Mouse (Mus musculus) adipocyte (in vitro differentiated cells): ENCODE measurements around the gene Schip1.
A peak's percentile ranks its signal among the peaks of the same experiment; 100 is the strongest.

ENCODE experiments used
- DNase-seq: peaks from one replicate; pipeline ENCODE4 v3.0.0-alpha.2; 2016; ENCODE audit warnings: low spot score

Schip1 gene

DNA sequence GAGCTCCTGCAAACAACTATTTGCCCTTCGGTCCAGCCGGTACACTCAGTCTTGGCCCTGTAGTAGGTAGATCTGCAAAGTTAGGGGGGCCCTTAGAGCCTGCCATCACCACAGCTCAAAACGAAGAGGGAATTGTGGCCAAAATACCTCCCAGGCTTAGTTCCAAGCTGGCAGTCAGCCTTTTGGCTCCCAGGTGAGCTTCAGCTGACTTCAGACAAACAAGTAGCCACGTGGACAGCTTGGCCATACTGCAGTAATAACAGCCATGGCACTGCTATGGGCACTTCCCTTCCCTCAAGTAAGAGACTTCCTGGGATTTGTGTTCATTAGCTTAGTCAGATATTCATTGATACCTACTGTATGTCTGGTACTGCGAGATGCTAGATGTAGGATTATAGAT is 495.5 kb downstream of the Schip1 start:
- DNase-seq: no peak

DNA sequence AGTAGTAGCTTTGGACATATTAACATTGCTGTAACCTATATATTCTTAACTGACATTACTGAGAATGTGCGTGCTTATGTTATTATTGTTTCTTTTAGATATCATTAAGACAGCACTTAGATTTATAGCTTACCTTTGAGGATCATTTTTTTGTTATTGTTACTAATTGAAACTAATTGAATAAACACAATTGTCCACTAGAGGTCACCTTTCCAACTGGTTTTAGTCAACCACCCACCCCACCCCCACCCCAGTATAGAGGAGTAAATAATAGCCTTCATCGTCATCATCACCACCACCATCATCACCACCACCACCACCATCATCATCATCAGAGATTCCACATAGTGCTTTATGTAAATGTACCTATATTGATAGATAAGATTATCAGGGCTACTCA is 498.2 kb downstream of the Schip1 start:
- no peak for DNase-seq

DNA sequence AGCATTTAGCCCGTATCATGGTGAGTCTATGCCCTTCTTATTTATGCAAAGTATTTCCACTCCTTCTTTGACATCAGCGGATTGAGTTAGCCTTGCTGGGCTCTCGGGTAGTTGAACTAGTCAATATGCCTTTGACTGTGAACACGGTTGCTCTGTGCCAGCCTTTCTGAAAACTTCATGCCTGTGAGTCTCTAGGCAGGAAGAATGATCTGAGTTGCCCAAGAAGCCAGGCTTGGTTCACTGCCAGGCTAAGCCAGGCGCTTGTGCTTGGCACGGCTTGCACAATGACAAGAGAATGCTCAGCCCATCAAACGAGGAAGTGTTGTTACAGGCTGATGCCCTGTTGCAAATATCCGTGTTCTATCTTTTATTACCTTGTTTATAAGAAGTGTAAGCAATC is 499.3 kb downstream of the Schip1 start:
- peak; percentile 89 for DNase-seq

DNA sequence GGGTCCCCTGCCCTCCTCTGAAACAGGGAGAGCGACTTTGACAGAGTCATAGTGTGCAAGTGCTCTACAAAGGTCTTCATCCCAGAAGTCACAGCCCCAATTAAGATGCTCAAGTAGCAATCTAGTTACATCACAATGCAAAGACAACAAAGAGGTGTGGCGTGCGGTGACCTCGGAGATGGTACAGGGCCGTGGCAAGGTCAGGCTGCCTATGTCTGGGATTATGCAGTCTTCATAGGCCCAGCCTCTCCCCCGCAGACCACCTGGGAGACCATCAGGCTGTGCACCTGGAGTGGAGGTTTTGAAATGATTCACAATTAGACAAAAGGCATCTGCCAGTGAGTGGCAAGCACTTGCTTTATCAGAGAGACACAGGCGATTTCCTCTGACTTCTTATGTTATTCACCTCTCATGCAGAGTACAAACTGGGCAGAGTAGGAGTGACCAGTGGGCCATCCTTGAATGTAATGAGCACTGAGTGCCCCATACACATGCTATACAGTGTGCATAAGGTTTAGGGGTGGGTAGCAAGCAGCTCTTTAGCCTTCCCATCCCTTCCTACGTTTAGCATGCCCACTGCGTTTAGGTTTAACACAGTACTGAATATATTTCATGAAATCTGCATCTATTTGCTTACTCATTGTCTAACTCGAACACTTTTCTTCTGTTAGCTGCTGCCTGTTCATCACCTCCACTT is 500.5 kb downstream of the Schip1 start:
- no peak for DNase-seq

DNA sequence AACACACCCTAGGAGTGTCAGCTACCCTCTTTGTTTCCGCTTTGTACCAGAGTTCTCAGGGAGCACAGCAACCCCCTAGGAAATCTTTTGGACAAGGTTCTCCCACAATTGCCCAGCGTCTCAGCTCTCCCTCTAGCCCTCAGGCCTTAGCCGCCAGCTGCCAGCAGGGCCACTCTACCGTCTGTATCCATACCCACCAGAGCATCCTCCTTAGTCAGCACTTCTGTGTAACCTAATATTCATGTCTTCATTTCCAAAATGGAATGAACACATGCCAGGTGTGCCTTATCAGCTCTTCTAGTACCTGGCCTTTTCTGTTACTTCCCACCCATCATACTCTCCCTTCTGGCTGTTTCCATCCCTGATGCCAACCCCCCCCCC is 501.1 kb downstream of the Schip1 start:
- no peak for DNase-seq

DNA sequence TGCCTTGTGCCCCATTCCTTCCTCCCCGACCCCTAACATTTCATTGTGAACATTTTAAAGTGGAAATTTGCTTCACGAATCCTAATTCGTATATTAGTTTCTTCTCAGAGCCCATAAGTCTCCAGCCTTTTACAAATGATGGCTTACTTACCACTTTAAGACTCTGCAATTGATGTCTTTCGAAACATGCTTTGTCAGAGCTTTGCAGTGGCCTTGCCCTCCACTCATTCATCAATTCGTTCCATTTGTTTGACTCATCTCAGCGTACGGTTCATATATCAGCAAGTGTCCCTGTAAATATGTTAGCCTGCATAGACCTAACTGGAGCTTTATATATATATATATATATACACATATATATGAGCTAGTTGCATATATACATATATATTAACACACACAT is 503.0 kb downstream of the Schip1 start:
- no peak for DNase-seq

DNA sequence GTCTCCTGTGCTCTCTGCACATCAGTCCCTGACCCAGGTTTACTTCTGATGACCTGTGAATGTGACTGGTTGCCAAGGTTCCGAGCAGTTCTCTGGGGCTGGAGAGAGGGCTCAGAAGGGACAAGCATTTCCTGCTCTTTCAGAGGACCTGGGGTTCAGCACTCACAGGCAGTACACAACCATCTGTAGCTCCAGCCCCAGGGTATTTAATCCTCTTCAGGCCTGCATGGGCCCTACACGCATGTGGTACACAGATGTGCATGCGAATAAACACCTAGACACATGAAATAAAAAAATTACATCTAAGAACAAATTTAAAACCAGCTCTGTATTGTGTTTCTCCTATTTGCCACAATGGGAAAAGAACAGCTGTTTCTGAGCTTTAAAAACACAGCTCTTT is 503.5 kb downstream of the Schip1 start:
- no peak for DNase-seq

DNA sequence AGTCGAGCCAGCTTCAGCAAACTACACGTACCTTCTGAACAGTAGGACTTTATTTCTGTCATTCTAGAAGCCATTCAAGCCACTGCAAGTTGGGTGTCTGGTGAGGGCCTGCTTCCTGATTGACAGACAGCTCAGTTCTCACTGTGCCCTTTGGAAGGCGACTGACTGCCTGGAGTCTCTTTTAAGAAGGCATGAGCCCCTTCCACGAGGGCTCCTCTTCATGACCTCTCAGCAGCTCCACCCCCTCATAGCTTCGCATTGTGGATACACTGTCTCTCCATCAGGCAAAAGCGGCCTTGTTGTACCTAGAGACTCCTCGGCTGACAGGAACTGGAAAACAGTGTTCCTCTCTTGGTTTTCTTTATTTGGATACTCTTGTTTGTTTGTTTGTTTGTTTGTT is 504.1 kb downstream of the Schip1 start:
- DNase-seq: no peak

DNA sequence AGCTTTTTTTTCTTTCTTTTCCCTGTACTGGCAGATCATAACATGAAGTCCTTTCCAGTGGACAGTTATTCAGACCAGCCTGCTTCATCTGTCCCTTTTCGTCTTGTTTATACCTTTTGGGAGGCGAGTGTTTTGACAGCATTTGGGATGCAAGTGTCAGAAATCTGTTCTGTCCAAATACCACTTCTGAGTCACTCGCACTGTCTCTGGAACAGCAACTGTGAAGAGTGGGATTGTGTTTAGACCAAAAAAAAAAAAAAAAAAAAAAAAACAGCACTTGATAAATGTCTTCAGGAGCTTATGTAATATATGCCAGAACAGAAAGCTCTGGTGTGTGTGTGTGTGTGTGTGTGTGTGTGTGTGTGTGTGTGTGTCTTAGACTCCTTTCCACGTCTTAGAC is 505.7 kb downstream of the Schip1 start:
- no peak for DNase-seq

DNA sequence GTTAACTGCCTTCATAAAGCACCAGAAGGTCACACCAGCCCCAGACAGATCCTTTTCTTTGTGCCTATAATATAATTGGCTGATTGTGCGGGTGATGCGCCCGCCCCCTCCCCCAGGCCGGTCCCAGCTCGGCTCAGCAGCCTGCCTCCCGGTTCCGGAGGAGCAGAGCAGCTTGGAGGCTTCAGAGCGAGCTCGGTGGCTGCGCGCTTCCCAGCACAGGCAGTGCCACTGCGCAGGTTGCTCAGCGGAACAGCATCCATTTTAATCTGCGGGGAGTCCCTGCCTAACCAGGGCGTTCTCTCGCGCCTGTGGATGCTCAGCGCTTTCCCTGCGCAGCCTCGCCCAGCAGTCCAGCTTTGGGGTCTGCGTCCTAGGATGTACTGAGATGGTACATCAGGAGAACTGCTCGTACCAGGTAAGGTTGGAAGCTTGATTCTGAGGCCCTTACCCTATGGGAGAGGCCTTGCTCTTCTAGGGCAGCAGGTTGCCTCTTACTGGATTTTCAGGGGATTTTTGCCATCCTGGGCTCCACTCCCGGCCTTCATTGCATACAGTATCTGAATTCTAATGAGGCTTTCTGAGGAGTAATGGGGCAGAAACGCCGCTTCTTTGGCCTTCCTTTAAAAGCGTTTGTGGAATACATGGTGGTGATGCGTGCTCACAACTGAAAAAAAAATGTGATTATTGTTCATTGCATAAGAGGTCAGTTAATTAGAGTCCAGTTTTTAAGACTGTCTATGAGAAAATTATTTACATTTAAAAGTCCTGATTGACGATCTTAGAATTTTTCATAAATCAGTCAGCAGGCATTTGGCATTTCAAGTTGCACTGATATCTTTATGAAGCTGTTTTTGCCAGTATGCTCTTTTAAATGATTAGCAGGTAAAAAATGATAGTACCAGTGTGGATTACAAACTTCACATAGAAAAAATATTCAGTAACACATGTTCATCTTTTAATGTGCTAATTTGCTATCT is 507.9 kb downstream of the Schip1 start:
- no peak for DNase-seq

DNA sequence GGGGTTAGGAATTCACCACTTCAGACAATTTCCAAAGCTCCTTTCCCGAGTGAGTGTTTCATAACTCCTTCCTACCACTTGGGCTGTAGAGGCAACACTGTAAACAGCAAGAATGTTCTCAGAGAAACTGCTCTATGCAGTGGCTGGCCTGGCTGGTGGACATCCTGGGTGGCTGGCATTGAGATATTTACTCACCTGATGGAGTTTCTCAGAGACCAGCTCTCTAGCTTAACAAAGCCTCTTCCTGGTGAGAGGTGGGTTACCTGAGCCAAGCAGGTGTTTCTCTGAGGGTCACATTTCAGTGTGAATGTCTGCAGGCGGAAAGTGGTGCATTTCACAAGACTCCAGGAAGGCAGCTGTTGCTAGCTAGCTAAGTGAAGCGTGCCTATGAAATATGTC is 508.6 kb downstream of the Schip1 start:
- DNase-seq: no peak

DNA sequence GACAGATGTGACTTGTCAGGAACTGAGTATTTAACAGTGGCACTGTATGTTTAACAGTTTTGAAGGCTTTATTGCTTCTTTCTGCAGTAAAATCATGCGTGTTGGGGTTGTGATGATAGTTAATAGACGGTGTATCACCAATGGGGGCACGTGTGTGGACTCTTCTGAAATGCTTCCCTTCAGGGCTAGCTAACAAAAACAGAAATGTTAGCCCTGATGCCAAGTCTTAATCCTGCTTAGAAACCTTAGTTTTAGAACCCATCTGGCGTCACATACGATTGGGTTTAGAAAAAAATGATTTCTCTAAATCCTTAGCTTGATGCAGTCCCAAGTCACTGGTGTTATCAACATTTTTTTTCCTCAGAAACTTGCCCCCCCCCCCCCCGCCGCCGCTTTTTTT is 509.5 kb downstream of the Schip1 start:
- DNase-seq: no peak

DNA sequence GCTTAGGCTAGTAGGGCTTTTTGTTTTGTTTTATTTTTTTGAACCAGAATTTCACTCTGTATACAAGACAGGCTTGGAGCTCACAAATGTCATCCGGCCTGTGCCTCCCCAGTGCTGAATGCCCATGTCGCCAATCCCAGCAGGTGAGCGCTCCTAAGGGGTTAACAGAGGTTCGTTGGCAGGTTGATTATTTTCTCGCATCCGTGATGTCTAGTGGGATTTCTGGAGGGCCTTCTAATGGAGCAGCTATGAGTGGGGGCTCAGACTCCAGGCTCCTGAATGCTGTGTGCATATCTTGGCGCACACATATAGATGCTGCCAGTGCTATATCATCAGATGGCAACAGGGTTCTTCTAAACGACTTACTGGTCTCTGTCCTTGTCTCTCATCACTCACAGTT is 510.0 kb downstream of the Schip1 start:
- no peak for DNase-seq

DNA sequence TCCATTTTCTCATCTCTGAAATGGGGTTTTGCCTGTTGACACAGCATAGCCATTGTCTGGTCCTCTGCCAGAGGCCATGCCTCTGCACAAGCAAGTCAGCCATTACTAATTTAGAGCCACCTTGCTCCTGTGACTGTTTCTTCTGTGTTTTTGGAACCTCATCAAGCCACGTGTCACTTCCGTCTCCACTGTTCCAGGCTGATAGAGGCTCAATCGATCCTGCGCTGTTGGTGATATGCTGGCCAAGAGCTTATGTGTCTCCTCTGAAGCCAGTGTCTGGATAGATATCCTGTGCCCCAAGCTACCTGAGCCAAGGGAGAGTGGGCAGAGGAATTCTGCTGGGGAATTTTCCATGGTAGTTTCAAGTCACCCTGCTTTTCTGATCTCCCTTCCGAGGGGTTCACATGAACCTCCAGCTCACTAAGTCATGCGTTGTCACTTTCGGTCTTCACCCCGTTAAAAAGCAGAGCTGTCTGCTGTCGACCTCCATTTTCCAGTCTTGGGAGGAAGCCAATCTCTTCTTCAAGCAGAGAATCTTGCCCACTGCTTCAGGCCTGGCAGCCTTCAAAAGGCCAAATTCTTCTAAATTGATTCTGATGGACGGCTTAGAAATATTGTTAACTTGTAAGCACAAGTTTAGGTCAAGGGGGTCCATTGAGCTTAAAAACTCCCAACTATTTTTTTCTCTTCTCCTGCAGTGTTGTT is 511.2 kb downstream of the Schip1 start:
- no peak for DNase-seq

DNA sequence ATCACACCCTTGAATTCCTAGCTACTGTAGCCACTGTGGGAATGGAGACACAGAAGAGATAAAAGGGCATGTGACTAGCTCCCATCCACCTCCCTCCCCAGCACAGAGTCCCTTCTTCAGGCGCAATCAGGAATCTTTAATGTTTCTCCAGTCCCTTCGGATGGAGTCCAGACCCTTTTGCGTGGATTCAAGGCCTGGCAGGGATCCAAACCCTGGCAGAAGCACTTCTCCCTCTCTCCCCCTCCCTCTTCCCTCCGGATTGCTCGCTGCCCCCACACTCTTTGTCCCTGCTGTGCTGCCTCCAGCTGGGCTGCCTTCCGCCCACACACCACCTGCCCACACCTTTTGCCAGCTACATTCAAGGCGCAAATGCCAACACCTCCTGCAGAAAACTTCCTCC is 511.8 kb downstream of the Schip1 start:
- no peak for DNase-seq

DNA sequence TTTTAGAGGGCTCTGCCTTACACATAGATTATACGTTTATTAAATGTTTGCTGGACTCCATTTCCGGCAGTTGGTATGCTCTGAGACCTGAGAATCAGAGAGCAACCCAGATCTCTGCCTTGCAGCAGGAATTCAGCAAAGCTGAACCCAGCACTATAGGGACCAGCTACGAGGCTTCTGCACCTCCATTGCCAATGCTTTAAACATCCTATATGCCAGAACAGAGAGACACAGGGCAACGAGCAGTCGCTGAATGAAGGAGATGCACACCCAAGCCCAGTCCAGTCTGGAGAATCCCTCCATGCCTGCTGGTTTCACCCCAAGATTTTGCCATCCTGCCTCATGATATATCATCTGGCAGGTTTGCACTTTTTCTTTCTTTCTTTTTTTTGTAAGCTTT is 512.3 kb downstream of the Schip1 start:
- DNase-seq: no peak

DNA sequence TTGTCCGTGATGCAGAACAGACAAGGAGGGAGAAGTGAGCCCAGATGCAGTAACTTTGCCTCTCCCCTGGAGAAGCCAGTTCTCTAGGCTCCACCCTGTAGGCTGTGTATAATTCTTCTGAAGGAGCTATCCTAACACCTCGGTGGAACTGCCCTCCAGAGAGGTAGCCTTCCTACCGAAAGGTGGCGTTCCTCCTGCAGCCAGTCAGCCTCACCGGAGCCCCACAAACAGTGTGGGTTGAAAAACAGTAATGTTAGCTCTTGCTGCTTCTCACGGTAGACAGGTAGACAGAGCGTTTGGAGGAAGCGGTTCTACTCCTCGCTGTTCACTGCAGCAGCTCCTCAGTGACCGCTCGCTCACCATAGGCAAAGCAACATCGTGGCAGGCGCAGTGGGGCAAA is 517.0 kb downstream of the Schip1 start:
- DNase-seq: no peak

DNA sequence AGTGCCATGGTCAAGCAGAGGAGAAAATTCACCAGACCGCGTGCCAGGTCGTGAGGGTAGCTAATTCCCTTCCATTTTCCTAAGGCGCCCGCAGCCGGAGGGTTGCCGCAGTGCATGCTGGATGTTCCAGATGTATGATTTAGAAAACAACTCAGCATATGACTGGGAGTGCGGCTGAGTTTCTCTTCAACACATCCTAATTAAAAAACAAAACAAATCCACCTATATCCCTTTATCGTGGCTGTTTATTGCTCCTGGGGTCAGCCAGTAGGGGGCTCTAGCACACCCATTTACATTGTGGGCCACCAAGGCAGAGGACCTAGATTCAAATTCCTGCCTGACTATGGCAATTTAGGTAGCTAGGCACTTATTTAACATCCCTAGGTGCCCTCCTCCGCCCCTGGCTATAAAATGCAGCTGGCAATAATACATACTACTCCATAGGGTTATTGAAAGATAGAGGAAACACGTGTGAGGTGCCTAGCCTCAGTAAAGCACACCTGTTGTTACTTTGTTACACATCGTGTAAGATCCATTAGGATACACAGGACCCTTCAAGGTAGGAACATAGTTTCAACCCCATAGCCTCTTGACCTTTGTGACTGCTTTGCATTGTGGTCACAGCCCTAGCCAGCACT is 517.6 kb downstream of the Schip1 start:
- DNase-seq: no peak

DNA sequence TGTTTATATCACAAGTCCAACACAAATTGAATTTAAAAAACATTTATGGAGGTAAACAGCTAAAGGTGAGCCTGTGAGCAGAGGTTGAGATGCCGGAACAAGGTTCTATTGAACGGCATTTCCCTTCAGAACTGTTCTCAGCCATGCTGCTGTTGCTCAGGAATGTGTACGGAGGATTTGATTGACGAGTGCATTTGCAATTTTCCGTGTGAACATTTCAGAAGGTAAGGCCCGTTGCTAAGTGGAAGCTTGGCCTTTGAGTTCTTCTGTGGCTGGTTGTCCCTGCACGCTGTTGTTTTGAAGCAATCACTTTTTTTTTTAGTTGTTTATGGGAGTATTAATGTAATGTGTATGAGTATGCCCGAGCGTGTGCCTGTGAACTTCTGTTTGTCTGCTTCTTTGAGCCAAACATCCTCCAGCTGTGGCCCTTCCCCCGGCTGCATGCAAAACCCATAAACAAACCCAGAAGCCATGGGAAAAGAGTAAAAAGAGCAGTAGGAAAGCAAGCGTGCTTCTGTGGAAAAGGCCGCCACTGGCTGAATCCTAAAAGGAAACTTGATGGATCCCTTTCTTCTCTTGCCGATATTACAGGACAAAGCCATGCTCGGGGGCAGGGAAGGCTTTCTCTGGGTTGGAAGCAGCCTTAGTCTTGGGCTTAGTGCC is 518.6 kb downstream of the Schip1 start:
- DNase-seq: peak; percentile 39

DNA sequence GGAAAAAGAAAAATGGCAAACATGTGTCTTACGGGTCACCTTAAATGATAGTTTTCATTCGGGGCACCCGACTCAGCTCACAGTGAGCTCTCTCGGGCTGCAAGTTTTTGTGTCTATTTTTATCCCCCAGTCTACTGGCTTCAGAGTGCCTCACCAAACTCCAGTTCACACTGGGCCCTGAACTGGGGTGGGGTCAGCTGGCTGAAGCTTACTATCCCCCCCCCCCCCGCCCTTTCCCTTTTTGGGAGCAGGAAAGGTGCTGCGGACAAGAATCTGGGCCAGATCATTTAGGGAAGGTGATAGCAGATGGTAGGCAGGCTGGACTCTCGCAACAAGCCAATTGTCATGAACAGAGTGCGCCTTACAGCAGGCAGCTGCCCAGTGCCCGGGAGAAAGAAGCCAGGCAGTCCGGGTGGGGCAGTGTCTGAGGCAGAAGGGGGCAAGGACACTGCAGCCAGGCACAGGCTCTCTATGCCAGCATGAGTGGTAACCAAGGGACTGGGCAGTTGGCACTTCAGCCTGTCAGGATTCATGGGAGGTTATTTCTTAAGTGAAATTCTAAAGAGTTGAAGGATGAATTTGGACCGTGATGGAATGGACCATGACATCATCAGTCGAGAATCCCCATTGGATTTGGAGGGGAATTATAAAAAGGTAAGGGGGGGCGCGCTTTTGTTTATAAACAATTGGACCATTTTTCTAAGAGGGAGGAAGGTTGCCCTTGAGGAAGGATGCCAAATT is 519.3 kb downstream of the Schip1 start:
- no peak for DNase-seq

DNA sequence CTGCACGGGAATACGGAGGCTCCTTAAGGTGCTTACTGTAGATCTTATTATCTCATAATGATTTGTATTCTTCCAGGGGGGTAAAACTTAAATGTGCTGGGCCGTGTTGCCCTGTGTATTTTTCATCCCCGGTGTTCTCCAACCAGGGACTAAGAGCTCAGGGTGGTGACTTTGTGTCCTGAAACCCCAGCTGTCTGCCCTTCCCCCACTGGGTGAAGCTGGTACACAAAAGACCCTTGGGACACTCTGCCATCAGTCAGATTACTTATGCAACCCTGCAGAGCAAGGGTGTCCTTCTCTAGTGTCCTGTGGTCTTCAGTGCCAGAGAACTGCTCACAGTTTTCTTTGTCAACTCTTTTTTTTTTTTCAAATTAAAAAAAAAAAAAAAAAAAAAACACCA is 520.6 kb downstream of the Schip1 start:
- no peak for DNase-seq
